Mouse (Mus musculus) heart, adult 2 months (tissue): ENCODE measurements around the gene Sulf2. TPM values are rescaled to one million over a fixed set of nuclear protein-coding genes. Genes with fewer than 3 reads are reported as not detected.

ENCODE experiments used
- DNase-seq, 2 experiments: peaks; one replicate each; pipeline ENCODE4 v3.0.0; 2021
- H3K27ac ChIP-seq: fragments of 200-600 bp; 2 replicates; pipeline ENCODE4 v1.8.1; 2022
- H3K27me3 ChIP-seq: fragments of 200-500 bp; 2 replicates; pipeline ENCODE4 v1.6.1; 2012; ENCODE audit warnings: mild to moderate bottlenecking, low read length, inconsistent platforms, mixed read lengths; ENCODE audit not compliant: control insufficient read depth, insufficient read depth
- H3K36me3 ChIP-seq: fragments of 200-500 bp; 2 replicates; pipeline ENCODE4 v1.6.1; 2012; ENCODE audit warnings: low read length, inconsistent platforms; ENCODE audit not compliant: control insufficient read depth, insufficient read depth
- H3K4me1 ChIP-seq: fragments of 200-500 bp; 2 replicates; pipeline ENCODE4 v1.6.1; 2011; ENCODE audit warnings: low read length; ENCODE audit not compliant: control insufficient read depth, insufficient read depth
- H3K4me3 ChIP-seq: fragments of 200-600 bp; 2 replicates; pipeline ENCODE4 v1.8.1; 2022
- H3K79me2 ChIP-seq: fragments of 200-500 bp; replicated peaks from 2 replicates; pipeline ENCODE4 v1.6.1; 2012; ENCODE audit warnings: mild to moderate bottlenecking, inconsistent platforms, low read length, moderate library complexity, mixed read lengths; ENCODE audit not compliant: control insufficient read depth, insufficient read depth
- H3K9ac ChIP-seq: fragments of 200-500 bp; 2 replicates; pipeline ENCODE4 v1.6.1; 2012; ENCODE audit warnings: low read depth, mild to moderate bottlenecking, control low read depth, inconsistent platforms, low read length, mixed read lengths
- CTCF ChIP-seq: fragments of 200-600 bp; IDR thresholded peaks from 2 replicates; pipeline ENCODE4 v1.8.1; 2022; ENCODE audit warnings: antibody characterized with exemption, mild to moderate bottlenecking, moderate library complexity
- EP300 ChIP-seq: fragments of 200-500 bp; IDR thresholded peaks from 2 replicates; pipeline ENCODE4 v1.6.1; 2011; ENCODE audit warnings: low read depth, low read length, control low read depth; ENCODE audit not compliant: insufficient read depth
- POLR2A ChIP-seq: fragments of 200-500 bp; IDR thresholded peaks from 2 replicates; pipeline ENCODE4 v1.6.1; 2011; ENCODE audit warnings: mild to moderate bottlenecking, low read depth, low read length, control low read depth; ENCODE audit not compliant: insufficient read depth
- whole genome bisulfite sequencing: fragments of 180-500 bp; shearing (Covaris S2); methylation state at CpG from one replicate; pipeline ENCODE4 v1.1.7; 2018; 5-methylcytosine and 5-hydroxymethylcytosine counted together
- intact Hi-C: fragments of 180-260 bp; cut with DNase I; formaldehyde crosslinking; loops from one replicate; pipeline ENCODE4 v1.15.1; 2025
- polyA plus RNA-seq: library from polyadenylated mRNA; depleted of rRNA; stranded (reverse); fragments of >200 nt; gene quantifications from 2 replicates; pipeline ENCODE4 v1.2.3, GENCODE M21; 2012
- total RNA-seq, 2 experiments: library from RNA; stranded (reverse); gene quantifications; 2 replicates each; pipeline ENCODE4 v1.2.3; 2021

Sulf2 gene
- total and polyA plus RNA-seq, 3 experiments, result 38.5 to 51.0 (median 43.9) TPM

DNA sequence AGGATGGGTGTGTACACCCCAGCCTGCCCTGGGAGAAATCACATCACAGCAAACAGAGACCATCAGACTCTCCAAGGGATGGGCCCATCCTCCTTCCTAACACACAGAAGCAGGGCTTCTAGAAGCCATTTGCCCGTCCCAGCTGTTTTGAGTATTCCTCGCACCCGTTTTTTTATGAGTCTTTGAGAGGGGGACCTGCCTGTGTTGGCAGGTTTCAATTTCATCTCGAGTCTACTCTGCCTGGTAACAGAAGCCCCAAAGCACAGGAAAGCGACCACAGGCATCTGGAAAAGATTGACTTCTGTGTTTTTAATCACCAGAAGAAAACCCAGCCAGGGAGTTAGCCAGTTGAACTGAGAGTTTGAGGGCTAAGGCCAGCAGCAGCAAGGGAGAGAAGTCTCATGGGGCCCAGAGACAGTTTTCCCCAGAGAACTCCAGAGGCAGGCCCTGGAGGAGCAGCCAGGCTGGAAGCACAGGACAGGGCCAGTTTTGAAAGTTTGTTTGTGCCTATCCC is 24.7 kb upstream of the Sulf2 start:
- intact Hi-C loops, result no loop called here
- no peak overlapping the region for H3K4me3 ChIP-seq
- H3K27ac ChIP-seq, result peak overlapping the region; percentile 59
- TF ChIP-seq EP300 (no peak), POLR2A (no peak), CTCF (no peak)
- peaks cover 13% of the 10 kb centered on the region for H3K4me1 ChIP-seq
- no peak overlapping the region for H3K9ac ChIP-seq
- peak in 1 of 2 experiments; percentile 45 for DNase-seq
- H3K79me2 ChIP-seq, result no peaks in the 10 kb centered on the region
- no peaks in the 10 kb centered on the region for H3K27me3 ChIP-seq
- H3K36me3 ChIP-seq, result peaks cover 2% of the 10 kb centered on the region; the same call in 1 of the 2 replicates
- 51% methylated on average over 5 of the region's 5 CpGs for WGBS

- DNase-seq, result peak; percentile 57 to 58
- peaks cover 13% of the 10 kb centered on the region for H3K4me1 ChIP-seq
- no peaks in the 10 kb centered on the region for H3K79me2 ChIP-seq
- H3K36me3 ChIP-seq, result peaks cover 2% of the 10 kb centered on the region; the same call in 1 of the 2 replicates
- peak overlapping the region; percentile 59 for H3K27ac ChIP-seq
- TF ChIP-seq POLR2A, result no peak
- TF ChIP-seq CTCF, result no peak
- no peak for TF ChIP-seq EP300
- H3K4me3 ChIP-seq, result no peak overlapping the region
- intact Hi-C loops, result no loop called here
- 84% methylated on average over 4 of the region's 4 CpGs for WGBS
- H3K27me3 ChIP-seq, result no peaks in the 10 kb centered on the region
- H3K9ac ChIP-seq, result no peak overlapping the region
Observed at GRCm38 (mm10) chr2:166179457-166180101, 24.1 kb upstream of the Sulf2 start.

DNA sequence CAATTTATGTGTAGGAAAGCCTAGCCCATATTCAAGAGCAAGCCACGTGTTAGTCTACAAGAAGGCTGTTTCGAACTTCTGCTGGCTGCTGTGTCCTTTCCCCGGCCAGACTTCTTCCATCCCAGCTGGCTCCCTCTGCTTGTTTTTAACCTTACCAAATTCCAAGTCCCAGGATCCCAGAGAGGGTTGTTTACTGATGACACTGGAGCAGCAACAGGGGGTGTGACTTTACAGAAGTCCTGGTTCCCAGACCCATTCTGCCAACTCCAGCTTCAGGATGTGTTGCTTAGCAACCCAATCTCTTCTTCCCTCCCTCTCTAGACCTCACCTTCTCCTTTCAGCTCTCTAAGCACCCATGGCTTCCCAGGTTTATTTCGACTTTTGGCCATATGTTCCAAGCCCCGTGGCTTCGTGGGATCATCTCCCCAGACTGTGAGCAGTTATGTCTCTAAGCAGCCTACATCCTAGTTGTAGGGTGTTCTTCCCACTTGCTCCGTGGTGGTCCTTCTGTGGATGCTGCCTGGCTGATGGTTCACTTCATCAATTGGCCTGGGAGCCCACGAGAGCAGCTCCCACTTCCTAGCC is 20.2 kb upstream of the Sulf2 start:
- no peak overlapping the region for H3K4me3 ChIP-seq
- no peak overlapping the region for H3K9ac ChIP-seq
- no peaks in the 10 kb centered on the region for H3K79me2 ChIP-seq
- 59% methylated on average over 8 of the region's 8 CpGs for WGBS
- no peaks in the 10 kb centered on the region for H3K27me3 ChIP-seq
- H3K27ac ChIP-seq, result no peak overlapping the region
- H3K4me1 ChIP-seq, result peaks cover 10% of the 10 kb centered on the region
- TF ChIP-seq EP300 (no peak), POLR2A (no peak)
- peak in 1 of 2 experiments; percentile 43 for DNase-seq
- peaks cover 2% of the 10 kb centered on the region; the same call in 1 of the 2 replicates for H3K36me3 ChIP-seq
- intact Hi-C loops, result no loop called here

DNA sequence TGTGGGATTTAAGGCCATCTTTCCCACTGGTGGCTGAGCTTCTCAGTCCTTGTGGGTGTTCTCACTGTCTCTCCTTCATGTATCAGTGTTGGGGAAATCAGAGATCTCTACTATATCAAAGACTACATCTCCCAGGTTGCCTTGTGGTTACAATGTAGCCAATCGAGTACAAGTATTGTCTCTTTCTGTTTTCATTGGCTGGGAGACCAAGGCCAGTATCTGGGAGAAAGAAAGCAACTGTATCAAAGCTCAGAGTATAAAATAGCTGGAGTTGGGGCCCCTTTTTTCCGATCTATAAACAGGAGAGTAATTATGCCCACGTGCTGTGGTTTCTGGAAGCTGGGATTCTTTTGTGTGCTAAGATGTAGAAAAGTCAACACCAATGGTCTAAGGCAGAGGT is 19.7 kb upstream of the Sulf2 start:
- Histone ChIP-seq H3K79me2 (no peaks in the 10 kb centered on the region), H3K9ac (no peak overlapping the region), H3K27ac (no peak overlapping the region), H3K4me1 (peaks cover 7% of the 10 kb centered on the region), H3K27me3 (no peaks in the 10 kb centered on the region), H3K36me3 (no peaks in the 10 kb centered on the region), H3K4me3 (no peak overlapping the region)
- intact Hi-C loops, result no loop called here
- DNase-seq, result no peak
- TF ChIP-seq EP300 (no peak), CTCF (no peak), POLR2A (no peak)
- 49% methylated on average over 3 of the region's 3 CpGs for WGBS

GRCm38 (mm10) chr2:166173169-166173568 is 17.7 kb upstream of the Sulf2 start:
- H3K36me3 ChIP-seq, result no peaks in the 10 kb centered on the region
- TF ChIP-seq POLR2A (no peak), EP300 (no peak), CTCF (no peak)
- no peak overlapping the region for H3K27ac ChIP-seq
- H3K4me3 ChIP-seq, result no peak overlapping the region
- intact Hi-C loops, result no loop called here
- peaks cover 3% of the 10 kb centered on the region for H3K4me1 ChIP-seq
- 68% methylated on average over 5 of the region's 5 CpGs for WGBS
- no peak for DNase-seq
- no peaks in the 10 kb centered on the region for H3K79me2 ChIP-seq
- H3K9ac ChIP-seq, result no peak overlapping the region
- H3K27me3 ChIP-seq, result no peaks in the 10 kb centered on the region

GRCm38 (mm10) chr2:166170173-166170572 is 14.7 kb upstream of the Sulf2 start:
- no peak for TF ChIP-seq EP300
- no peak for TF ChIP-seq CTCF
- TF ChIP-seq POLR2A, result no peak
- 66% methylated on average over 7 of the region's 7 CpGs for WGBS

More at GRCm38 (mm10) chr2:166170173-166170572, 14.7 kb upstream of the Sulf2 start:
- intact Hi-C loops, result no loop called here
- Histone ChIP-seq H3K79me2 (no peaks in the 10 kb centered on the region), H3K4me3 (no peak overlapping the region), H3K4me1 (no peaks in the 10 kb centered on the region; the same call in none of the 2 replicates), H3K36me3 (no peaks in the 10 kb centered on the region), H3K9ac (no peak overlapping the region), H3K27me3 (no peaks in the 10 kb centered on the region), H3K27ac (no peak overlapping the region)
- DNase-seq, result no peak
